Mouse (Mus musculus) stomach, postnatal 0 days (tissue): ENCODE data around the gene Edem2.

Experiments
- CTCF ChIP-seq: IDR thresholded peaks from 2 replicates; pipeline ENCODE4 v1.5.1; 2016; ENCODE audit warnings: antibody characterized with exemption, low read depth, mild to moderate bottlenecking, moderate library complexity
- EP300 ChIP-seq: optimal IDR thresholded peaks from 2 replicates; pipeline ENCODE3; 2016; ENCODE audit warnings: antibody characterized with exemption

- TF ChIP-seq EP300 (no peak), CTCF (no peak)
These were observed 13.7 kb upstream of the Edem2 start for GRCm38 (mm10) chr2:155742931-155743337.
